Mouse (Mus musculus): ENCODE measurements around the gene Pdcd6ip. TPM values are rescaled to one million over a fixed set of nuclear protein-coding genes. Genes with fewer than 3 reads are reported as not detected.
"Not testable (repeated sequence)": the region's sequence is repeated elsewhere in the genome, so short reads cannot be mapped to it uniquely, and the experiment has no call there.

The Pdcd6ip gene
- polyA plus RNA-seq, 1 experiment from 2014 or later: 38.6 TPM

- Histone ChIP-seq H3K27ac (no peak overlapping the region), H3K4me1 (replicated peaks) (no peaks in the 10 kb centered on the region), H3K9ac (no peak overlapping the region), H3K36me3 (no peaks in the 10 kb centered on the region), H3K4me2 (no peak overlapping the region), H3K9me3 (no peaks in the 10 kb centered on the region), H3K27me3 (no peaks in the 10 kb centered on the region), H3K4me3 (no peak overlapping the region)
- 93% methylated on average over 18 of the region's 18 CpGs for WGBS
- no peak for ATAC-seq (ENCODE audit: low FRiP score)
These were observed 19.1 kb upstream of the Pdcd6ip start for GRCm38 (mm10) chr9:113726991-113727680.

- no peaks in the 10 kb centered on the region for H3K4me1 ChIP-seq (replicated peaks)
- H3K4me3 ChIP-seq: no peak overlapping the region
- H3K4me2 ChIP-seq: no peak overlapping the region
- 80% methylated on average over 3 of the region's 3 CpGs for WGBS
- no peaks in the 10 kb centered on the region for H3K9me3 ChIP-seq
- H3K27me3 ChIP-seq: no peaks in the 10 kb centered on the region
- H3K36me3 ChIP-seq: no peaks in the 10 kb centered on the region
- no peak for ATAC-seq (ENCODE audit: low FRiP score)
- no peak overlapping the region for H3K27ac ChIP-seq
- no peak overlapping the region for H3K9ac ChIP-seq
These were observed 18.1 kb upstream of the Pdcd6ip start for GRCm38 (mm10) chr9:113726131-113726530.

- H3K4me1 ChIP-seq (replicated peaks); H3K36me3 ChIP-seq; H3K9ac ChIP-seq; H3K4me3 ChIP-seq; ATAC-seq (ENCODE audit: low FRiP score); H3K27me3 ChIP-seq; H3K9me3 ChIP-seq; H3K27ac ChIP-seq; H3K4me2 ChIP-seq: not testable (repeated sequence)
- 94% methylated on average over 5 of the region's 5 CpGs for WGBS
These were observed 17.6 kb upstream of the Pdcd6ip start for GRCm38 (mm10) chr9:113725609-113726008.

GRCm38 (mm10) chr9:113724646-113725045 lies 16.6 kb upstream of the Pdcd6ip start:
- Histone ChIP-seq H3K4me3 (no peak overlapping the region), H3K9ac (no peak overlapping the region), H3K27me3 (no peaks in the 10 kb centered on the region), H3K27ac (no peak overlapping the region), H3K4me2 (no peak overlapping the region), H3K36me3 (no peaks in the 10 kb centered on the region), H3K9me3 (no peaks in the 10 kb centered on the region), H3K4me1 (replicated peaks) (no peaks in the 10 kb centered on the region)
- no peak for ATAC-seq (ENCODE audit: low FRiP score)
- 90% methylated on average over 15 of the region's 15 CpGs for WGBS

GRCm38 (mm10) chr9:113719063-113719462 lies 11.0 kb upstream of the Pdcd6ip start:
- H3K27ac ChIP-seq: no peak overlapping the region
- H3K27me3 ChIP-seq: 0 out of 2 replicates have a peak, but pooled peaks cover 3% of the 10 kb centered on the region
- no peak overlapping the region for H3K4me3 ChIP-seq
- H3K4me1 ChIP-seq (replicated peaks): no peaks in the 10 kb centered on the region
- H3K9ac ChIP-seq: no peak overlapping the region
- no peak for ATAC-seq (ENCODE audit: low FRiP score)
- H3K4me2 ChIP-seq: no peak overlapping the region
- H3K36me3 ChIP-seq: no peaks in the 10 kb centered on the region
- 41% methylated on average over 5 of the region's 5 CpGs for WGBS
- H3K9me3 ChIP-seq: no peaks in the 10 kb centered on the region

- Histone ChIP-seq H3K27me3 (0 out of 2 replicates have a peak, but pooled peaks cover 3% of the 10 kb centered on the region), H3K9me3 (no peaks in the 10 kb centered on the region), H3K36me3 (no peaks in the 10 kb centered on the region), H3K4me3 (no peak overlapping the region), H3K9ac (no peak overlapping the region), H3K4me2 (no peak overlapping the region), H3K27ac (no peak overlapping the region), H3K4me1 (replicated peaks) (peaks cover 16% of the 10 kb centered on the region)
- 79% methylated on average over 12 of the region's 12 CpGs for WGBS
- no peak for ATAC-seq (ENCODE audit: low FRiP score)
These were observed 2.8 kb upstream of the Pdcd6ip start for GRCm38 (mm10) chr9:113710871-113711270.

GRCm38 (mm10) chr9:113708361-113709280 lies 562 bp upstream of the Pdcd6ip start:
- Histone ChIP-seq H3K4me3 (peak overlapping the region; percentile 99), H3K27ac (peak overlapping the region; percentile 85), H3K27me3 (no peaks in the 10 kb centered on the region), H3K36me3 (no peaks in the 10 kb centered on the region), H3K4me1 (replicated peaks) (peaks cover 32% of the 10 kb centered on the region), H3K4me2 (peak overlapping the region; percentile 91), H3K9me3 (no peaks in the 10 kb centered on the region), H3K9ac (peak overlapping the region; percentile 97)
- 60% methylated on average over 19 of the region's 19 CpGs for WGBS
- peak; percentile 70 for ATAC-seq (ENCODE audit: low FRiP score)

GRCm38 (mm10) chr9:113706841-113707240 lies 1.2 kb downstream of the Pdcd6ip start:
- H3K4me1 ChIP-seq (replicated peaks): peaks cover 32% of the 10 kb centered on the region
- 70% methylated on average over 9 of the region's 9 CpGs for WGBS
- no peaks in the 10 kb centered on the region for H3K9me3 ChIP-seq
- no peaks in the 10 kb centered on the region for H3K36me3 ChIP-seq
- H3K27ac ChIP-seq: no peak overlapping the region
- peak overlapping the region; percentile 99 for H3K4me3 ChIP-seq
- H3K27me3 ChIP-seq: no peaks in the 10 kb centered on the region
- H3K4me2 ChIP-seq: peak overlapping the region; percentile 91
- ATAC-seq (ENCODE audit: low FRiP score): no peak
- H3K9ac ChIP-seq: peak overlapping the region; percentile 97

- ATAC-seq (ENCODE audit: low FRiP score): no peak
- Histone ChIP-seq H3K27me3 (no peaks in the 10 kb centered on the region), H3K4me2 (peak overlapping the region; percentile 91), H3K36me3 (no peaks in the 10 kb centered on the region), H3K4me1 (replicated peaks) (peaks cover 32% of the 10 kb centered on the region), H3K9me3 (no peaks in the 10 kb centered on the region), H3K4me3 (peak overlapping the region; percentile 99; the same call in 1 of the 2 replicates), H3K9ac (peak overlapping the region; percentile 97), H3K27ac (no peak overlapping the region)
- 81% methylated on average over 2 of the region's 2 CpGs for WGBS
These were observed 2.0 kb downstream of the Pdcd6ip start for GRCm38 (mm10) chr9:113706108-113706507.

GRCm38 (mm10) chr9:113701441-113702160 lies 6.5 kb downstream of the Pdcd6ip start:
- Histone ChIP-seq H3K27me3 (no peaks in the 10 kb centered on the region), H3K4me1 (replicated peaks) (peaks cover 23% of the 10 kb centered on the region), H3K4me3 (no peak overlapping the region), H3K36me3 (peaks cover 14% of the 10 kb centered on the region), H3K4me2 (no peak overlapping the region), H3K9ac (no peak overlapping the region), H3K9me3 (no peaks in the 10 kb centered on the region), H3K27ac (no peak overlapping the region)
- ATAC-seq (ENCODE audit: low FRiP score): no peak
- 92% methylated on average over 5 of the region's 5 CpGs for WGBS

- WGBS: 97% methylated on average over 12 of the region's 12 CpGs
- H3K9ac ChIP-seq: no peak overlapping the region
- H3K4me2 ChIP-seq: no peak overlapping the region
These were observed 20.6 kb downstream of the Pdcd6ip start for GRCm38 (mm10) chr9:113687461-113687860.

GRCm38 (mm10) chr9:113673721-113674120 lies 34.3 kb downstream of the Pdcd6ip start:
- no peaks in the 10 kb centered on the region for H3K4me1 ChIP-seq (replicated peaks)
- H3K4me3 ChIP-seq: no peak overlapping the region
- peaks cover 79% of the 10 kb centered on the region for H3K36me3 ChIP-seq
- no peaks in the 10 kb centered on the region for H3K27me3 ChIP-seq
- H3K4me2 ChIP-seq: no peak overlapping the region
- ATAC-seq (ENCODE audit: low FRiP score): no peak
- 93% methylated on average over 6 of the region's 6 CpGs for WGBS
- no peak overlapping the region for H3K27ac ChIP-seq
- 0 out of 2 replicates have a peak, but pooled peaks cover 3% of the 10 kb centered on the region for H3K9me3 ChIP-seq
- no peak overlapping the region for H3K9ac ChIP-seq

More at GRCm38 (mm10) chr9:113687461-113687860, 20.6 kb downstream of the Pdcd6ip start:
- H3K36me3 ChIP-seq: peaks cover 64% of the 10 kb centered on the region
- H3K27me3 ChIP-seq: no peaks in the 10 kb centered on the region
- H3K4me3 ChIP-seq: no peak overlapping the region
- H3K27ac ChIP-seq: no peak overlapping the region
- ATAC-seq (ENCODE audit: low FRiP score): no peak
- no peaks in the 10 kb centered on the region for H3K9me3 ChIP-seq
- no peaks in the 10 kb centered on the region for H3K4me1 ChIP-seq (replicated peaks)
